Mouse (Mus musculus) liver, embryonic 15.5 days (tissue): ENCODE results near the gene Fat1. TPM values are rescaled to one million over a fixed set of nuclear protein-coding genes. Genes with fewer than 3 reads are reported as not detected.

Experiments used
- ATAC-seq: fragments of 200-750 bp; cut with Nextera tagmentation; 2 replicates; pipeline ENCODE4 v1.8.0; 2017; ENCODE audit warnings: moderate number of reproducible peaks, mild to moderate bottlenecking, moderate library complexity; ENCODE audit not compliant: insufficient read depth
- H3K27ac ChIP-seq: fragments of 300-500 bp; sonication (generic); replicated peaks from 2 replicates; pipeline ENCODE4 v1.5.1; 2015; ENCODE audit warnings: mild to moderate bottlenecking, inconsistent platforms
- H3K27me3 ChIP-seq: fragments of 300-500 bp; sonication (generic); 2 replicates; pipeline ENCODE4 v1.6.1; 2015; ENCODE audit warnings: mild to moderate bottlenecking, inconsistent platforms
- H3K36me3 ChIP-seq: fragments of 300-500 bp; sonication (generic); replicated peaks from 2 replicates; pipeline ENCODE4 v1.6.1; 2015; ENCODE audit warnings: moderate library complexity, mild to moderate bottlenecking, inconsistent platforms
- H3K4me1 ChIP-seq: fragments of 300-500 bp; sonication (generic); replicated peaks from 2 replicates; pipeline ENCODE4 v1.6.1; 2015; ENCODE audit warnings: inconsistent platforms
- H3K4me2 ChIP-seq: fragments of 300-500 bp; sonication (generic); 2 replicates; pipeline ENCODE4 v1.6.1; 2015; ENCODE audit warnings: moderate library complexity, mild to moderate bottlenecking, inconsistent platforms
- H3K4me3 ChIP-seq: fragments of 300-500 bp; sonication (generic); replicated peaks from 2 replicates; pipeline ENCODE4 v1.5.1; 2015; ENCODE audit warnings: mild to moderate bottlenecking, inconsistent platforms
- H3K9ac ChIP-seq: fragments of 300-500 bp; sonication (generic); 2 replicates; pipeline ENCODE4 v1.6.1; 2015; ENCODE audit warnings: moderate library complexity, mild to moderate bottlenecking, inconsistent platforms
- H3K9me3 ChIP-seq: fragments of 300-500 bp; sonication (generic); replicated peaks from 2 replicates; pipeline ENCODE4 v1.6.1; 2016; ENCODE audit warnings: inconsistent platforms
- WGBS: fragments of 180-500 bp; shearing (Covaris S2); methylation state at CpG from one replicate; pipeline ENCODE4 v1.1.7; 2015; ENCODE audit warnings: mixed read lengths; ENCODE audit not compliant: insufficient replicate concordance; 5-methylcytosine and 5-hydroxymethylcytosine counted together
- polyA plus RNA-seq: library from polyadenylated mRNA; unstranded; fragments of >200 nt; fragmentation: Nextera tagmentation; extraction: Ambion mirVana; gene quantifications from 2 replicates; pipeline ENCODE4 v1.2.1, GENCODE M21; 2015

Gene Fat1
- polyA plus RNA-seq = 0.91 and 1.2 TPM in 2 replicates

DNA sequence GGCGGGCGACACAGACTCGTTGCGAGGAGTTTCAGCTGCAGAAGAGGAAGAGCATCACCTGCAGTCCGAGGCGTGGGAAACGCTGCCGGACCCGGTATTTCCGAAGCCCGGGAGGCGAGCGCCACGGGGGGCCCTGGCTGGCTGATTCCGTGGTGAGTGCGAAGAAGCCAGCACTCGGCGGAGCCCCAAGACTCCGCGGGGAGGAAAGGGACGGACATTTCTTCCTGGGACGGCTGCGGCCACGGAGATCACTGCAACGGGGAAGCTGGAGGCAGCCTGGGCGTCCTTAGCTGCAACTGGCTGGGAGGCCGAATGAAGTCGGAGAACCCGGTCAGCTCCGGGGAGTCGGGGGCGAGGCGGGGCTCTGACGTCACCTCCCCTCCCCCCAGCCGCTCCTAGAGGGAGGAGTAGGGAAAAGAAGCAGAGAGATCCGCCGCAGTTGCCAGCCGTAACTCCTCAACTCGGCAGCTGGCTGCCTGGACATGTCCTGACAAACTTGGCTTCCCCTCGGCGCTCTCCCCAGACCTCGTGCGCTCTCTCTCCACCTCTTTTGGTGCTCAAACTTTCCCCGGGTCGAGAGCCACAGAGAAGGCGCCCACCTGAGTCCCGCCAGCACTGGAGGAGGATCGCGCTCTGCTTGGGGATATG is at the start of gene Fat1:
Gene Fat1 (plus strand): TSS at position 598 of the 648 bp plus-strand sequence.
- Histone ChIP-seq H3K27ac (no peak within 1 kb of the TSS), H3K27me3 (peaks cover 63% of the 10 kb centered on the region)
- no peak for ATAC-seq

DNA sequence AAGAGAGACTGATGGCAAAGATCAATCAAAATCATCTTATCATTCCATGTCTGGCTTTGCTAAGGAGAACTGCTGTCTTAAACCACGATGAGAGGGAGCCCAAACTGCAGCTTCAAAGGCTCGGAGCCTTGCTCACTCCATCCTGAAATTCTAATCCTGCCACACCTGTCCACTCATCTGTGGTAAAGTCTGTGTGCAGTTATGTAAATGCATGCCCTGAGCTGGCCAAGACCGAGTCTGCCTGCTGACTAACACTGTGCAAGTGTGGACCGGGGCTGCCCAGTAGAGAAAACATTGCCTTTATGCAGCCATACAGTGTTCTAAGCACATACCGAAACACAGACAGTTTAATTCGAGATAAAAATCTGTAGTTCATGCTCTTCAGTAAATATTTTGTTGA is 40.6 kb upstream of the Fat1 start:
- WGBS = 54% methylated on average over 6 of the region's 6 CpGs
- ATAC-seq = no peak
- H3K4me1 ChIP-seq = no peaks in the 10 kb centered on the region

More for the DNA sequence above, at the start of gene Fat1:
- 1% methylated on average over 48 of the region's 49 CpGs for WGBS
- Histone ChIP-seq H3K4me1 (no peaks in the 10 kb centered on the region), H3K4me2 (peak within 1 kb of the TSS; percentile 58), H3K36me3 (no peaks in the 10 kb centered on the region), H3K4me3 (peak within 1 kb of the TSS; percentile 44), H3K9ac (no peak within 1 kb of the TSS), H3K9me3 (no peaks in the 10 kb centered on the region)

DNA sequence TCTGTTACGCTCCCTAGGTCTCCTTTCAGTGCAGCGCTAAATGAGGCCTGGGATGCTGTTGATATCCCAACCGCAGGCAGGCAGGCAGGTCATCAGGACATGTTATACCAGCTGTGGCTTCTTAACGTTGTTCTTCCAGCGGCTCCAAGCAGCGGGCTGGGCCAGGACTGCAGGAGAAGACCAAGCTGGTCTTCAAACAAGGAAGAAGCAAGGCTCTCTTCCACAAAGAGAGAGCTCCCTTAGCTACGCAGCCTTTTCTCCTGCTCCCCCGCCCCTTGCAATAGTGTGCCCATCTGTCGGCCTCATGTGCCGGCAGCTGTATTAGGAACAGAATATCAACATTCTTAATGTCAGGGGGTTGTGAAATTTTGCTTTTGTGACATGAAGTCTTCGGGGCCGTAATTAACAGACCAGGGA is 35.7 kb upstream of the Fat1 start:
- no peak for ATAC-seq
- H3K4me3 ChIP-seq = no peak overlapping the region
- no peak overlapping the region for H3K4me2 ChIP-seq
- H3K36me3 ChIP-seq = no peaks in the 10 kb centered on the region
- H3K27ac ChIP-seq = no peak overlapping the region
- 67% methylated on average over 12 of the region's 12 CpGs for WGBS
- no peaks in the 10 kb centered on the region for H3K4me1 ChIP-seq
- no peaks in the 10 kb centered on the region for H3K27me3 ChIP-seq
- no peaks in the 10 kb centered on the region for H3K9me3 ChIP-seq
- H3K9ac ChIP-seq = no peak overlapping the region

More for the DNA sequence above, 40.6 kb upstream of the Fat1 start:
- H3K4me2 ChIP-seq = no peak overlapping the region
- H3K27me3 ChIP-seq = no peaks in the 10 kb centered on the region
- no peak overlapping the region for H3K4me3 ChIP-seq
- no peaks in the 10 kb centered on the region for H3K9me3 ChIP-seq
- H3K36me3 ChIP-seq = no peaks in the 10 kb centered on the region
- no peak overlapping the region for H3K9ac ChIP-seq
- no peak overlapping the region for H3K27ac ChIP-seq

DNA sequence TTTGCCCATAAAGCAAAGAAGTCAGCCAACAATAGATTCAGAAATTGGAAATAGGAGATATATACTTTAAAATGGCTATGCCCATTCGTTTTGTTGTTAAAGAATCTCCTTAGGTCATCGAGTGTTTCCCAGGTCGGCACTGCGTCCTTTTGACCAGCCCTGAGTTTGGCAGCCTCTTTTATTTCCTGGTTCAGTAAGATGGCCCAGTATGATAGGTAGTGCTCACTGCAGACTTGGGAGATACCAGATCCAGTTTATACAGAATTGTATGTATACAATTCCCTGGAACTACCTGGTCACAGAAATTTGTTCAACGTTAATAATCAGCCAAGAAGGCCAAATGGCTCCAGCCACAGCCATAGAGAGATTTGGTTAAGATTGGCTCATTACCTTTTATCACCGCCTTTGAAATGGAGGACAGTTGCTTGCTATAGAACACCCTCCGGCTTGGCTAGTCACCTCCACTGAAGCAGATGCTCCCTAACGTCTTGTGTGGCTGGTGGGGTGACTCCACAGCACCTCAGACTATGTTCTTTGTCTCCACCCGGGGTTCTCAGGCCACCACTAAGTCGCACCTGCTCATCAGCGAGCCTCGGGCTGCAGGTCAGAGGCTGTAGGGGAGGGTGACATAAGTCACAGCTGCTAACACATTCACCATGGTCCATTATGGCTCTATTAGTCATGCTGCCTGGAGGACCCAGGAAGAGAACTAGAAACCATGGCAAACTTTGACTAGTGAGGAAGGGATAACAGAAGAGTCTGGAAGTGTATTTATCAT is 23.9 kb upstream of the Fat1 start:
- ATAC-seq = no peak

DNA sequence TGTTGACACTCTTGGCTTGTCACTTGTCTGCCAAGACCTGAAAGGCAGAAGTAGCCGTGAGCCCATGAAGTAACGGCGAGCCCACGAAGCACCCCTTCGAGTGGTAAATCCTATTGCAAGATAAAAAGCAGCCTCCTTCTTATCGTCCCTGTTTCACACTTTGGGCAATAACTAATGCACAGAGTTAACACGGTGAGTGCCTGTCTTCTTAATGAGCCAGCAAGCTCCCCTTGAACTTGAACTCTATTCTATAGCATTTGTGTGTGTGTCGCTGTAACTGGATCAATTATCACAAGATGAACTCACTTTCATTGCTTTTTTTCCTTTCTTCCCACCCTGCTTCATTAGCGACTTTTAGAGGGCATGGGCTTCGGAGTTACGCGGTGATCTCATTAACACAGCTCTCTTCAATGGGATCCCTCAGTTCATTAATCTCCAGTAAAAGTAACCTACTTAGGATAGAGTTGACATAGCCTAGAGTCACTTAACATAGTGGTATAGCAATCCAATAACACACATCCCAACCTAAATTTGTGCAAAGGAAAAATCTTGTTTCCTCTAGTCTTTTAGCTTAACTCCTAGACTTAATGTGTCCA is 15.7 kb upstream of the Fat1 start:
- no peak overlapping the region for H3K4me3 ChIP-seq
- H3K4me2 ChIP-seq = no peak overlapping the region
- no peaks in the 10 kb centered on the region for H3K36me3 ChIP-seq
- 73% methylated on average over 12 of the region's 12 CpGs for WGBS
- no peaks in the 10 kb centered on the region for H3K4me1 ChIP-seq
- H3K9ac ChIP-seq = no peak overlapping the region
- no peak overlapping the region for H3K27ac ChIP-seq
- no peaks in the 10 kb centered on the region for H3K9me3 ChIP-seq
- no peak for ATAC-seq
- H3K27me3 ChIP-seq = no peaks in the 10 kb centered on the region

More for the DNA sequence above, 23.9 kb upstream of the Fat1 start:
- Histone ChIP-seq H3K4me3 (no peak overlapping the region), H3K4me1 (no peaks in the 10 kb centered on the region), H3K27ac (no peak overlapping the region), H3K36me3 (no peaks in the 10 kb centered on the region), H3K9me3 (no peaks in the 10 kb centered on the region), H3K4me2 (no peak overlapping the region), H3K27me3 (no peaks in the 10 kb centered on the region), H3K9ac (no peak overlapping the region)
- WGBS = 57% methylated on average over 12 of the region's 12 CpGs

DNA sequence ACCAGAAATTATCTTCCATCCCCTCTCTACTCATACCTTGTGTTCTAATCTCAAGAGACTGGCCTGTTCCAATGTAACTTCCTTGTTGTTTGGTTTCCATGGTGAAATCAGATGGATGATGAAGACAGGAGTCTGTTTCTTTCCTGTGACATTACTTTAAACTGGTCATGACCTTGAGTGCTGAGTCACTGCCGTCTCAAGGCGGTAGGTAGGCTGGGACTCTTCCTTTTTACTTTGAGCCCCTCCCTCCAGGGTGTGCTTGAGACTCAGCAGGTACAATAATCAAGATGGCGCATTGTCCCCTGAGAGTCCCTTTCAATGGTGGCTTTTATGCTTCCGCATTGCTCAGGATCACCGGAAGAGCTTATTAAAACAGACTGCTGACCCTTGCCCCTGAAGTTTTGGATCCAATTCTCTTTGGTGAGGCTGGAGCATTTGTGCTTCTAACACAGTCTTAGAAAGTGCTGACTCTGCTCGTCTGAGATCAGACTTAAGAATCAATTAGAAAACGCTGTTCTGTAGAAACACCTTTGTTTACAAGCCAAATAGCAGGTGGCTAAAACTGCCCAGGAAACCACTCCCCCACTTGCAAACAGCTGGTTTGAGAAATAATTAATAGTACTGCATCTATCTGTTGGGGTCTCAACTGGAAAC is 14.7 kb upstream of the Fat1 start:
- Histone ChIP-seq H3K9me3 (no peaks in the 10 kb centered on the region), H3K27me3 (no peaks in the 10 kb centered on the region), H3K9ac (no peak overlapping the region), H3K4me2 (no peak overlapping the region), H3K27ac (no peak overlapping the region), H3K4me3 (no peak overlapping the region), H3K36me3 (no peaks in the 10 kb centered on the region), H3K4me1 (no peaks in the 10 kb centered on the region)
- WGBS = 64% methylated on average over 7 of the region's 7 CpGs
- no peak for ATAC-seq

DNA sequence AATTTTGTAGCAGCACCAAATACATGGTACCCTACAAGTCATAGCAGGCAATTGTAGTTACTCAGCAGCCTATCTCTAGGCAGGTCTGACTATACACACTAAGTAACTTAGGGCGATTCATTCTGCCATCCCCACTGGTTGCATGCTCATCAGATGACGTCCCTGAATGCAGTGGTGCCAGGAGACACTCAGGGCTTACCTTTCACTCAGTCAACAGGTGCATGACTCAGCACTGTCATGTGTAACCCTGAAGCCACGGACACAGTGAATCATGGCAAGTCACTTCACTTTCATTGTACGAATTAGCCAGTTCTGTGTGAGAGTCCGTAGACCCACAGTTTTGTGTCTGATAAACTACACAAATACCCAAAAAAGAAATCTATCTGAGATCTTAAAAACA is 10.3 kb upstream of the Fat1 start:
- Histone ChIP-seq H3K4me3 (no peak overlapping the region), H3K9ac (no peak overlapping the region), H3K4me1 (no peaks in the 10 kb centered on the region), H3K4me2 (no peak overlapping the region), H3K27me3 (no peaks in the 10 kb centered on the region), H3K36me3 (no peaks in the 10 kb centered on the region), H3K27ac (no peak overlapping the region), H3K9me3 (no peaks in the 10 kb centered on the region)
- no peak for ATAC-seq
- 58% methylated on average over 5 of the region's 5 CpGs for WGBS

DNA sequence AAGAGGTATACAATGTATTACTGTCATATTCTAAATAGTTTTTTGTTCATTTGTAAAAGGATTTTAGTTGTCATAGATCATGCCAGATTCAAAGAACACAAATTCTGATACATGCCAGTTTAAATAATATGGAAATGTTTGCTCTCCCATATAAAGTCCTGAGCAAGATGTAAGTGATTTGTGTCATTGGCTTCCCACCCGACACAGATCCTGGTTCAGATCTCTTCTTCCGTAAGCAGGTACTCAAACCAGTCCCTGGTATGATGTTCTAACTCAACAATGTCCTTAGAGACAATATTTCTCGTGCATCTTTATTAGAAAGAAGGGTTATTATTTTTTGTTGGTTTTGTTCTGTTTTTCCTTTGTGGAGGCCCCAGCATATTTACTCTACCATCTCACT is 5.2 kb upstream of the Fat1 start:
- Histone ChIP-seq H3K27me3 (peaks cover 17% of the 10 kb centered on the region), H3K36me3 (no peaks in the 10 kb centered on the region), H3K4me1 (no peaks in the 10 kb centered on the region), H3K27ac (no peak overlapping the region), H3K4me2 (no peak overlapping the region), H3K4me3 (no peak overlapping the region), H3K9ac (no peak overlapping the region), H3K9me3 (no peaks in the 10 kb centered on the region)
- 60% methylated on average over 3 of the region's 3 CpGs for WGBS
- ATAC-seq = no peak

DNA sequence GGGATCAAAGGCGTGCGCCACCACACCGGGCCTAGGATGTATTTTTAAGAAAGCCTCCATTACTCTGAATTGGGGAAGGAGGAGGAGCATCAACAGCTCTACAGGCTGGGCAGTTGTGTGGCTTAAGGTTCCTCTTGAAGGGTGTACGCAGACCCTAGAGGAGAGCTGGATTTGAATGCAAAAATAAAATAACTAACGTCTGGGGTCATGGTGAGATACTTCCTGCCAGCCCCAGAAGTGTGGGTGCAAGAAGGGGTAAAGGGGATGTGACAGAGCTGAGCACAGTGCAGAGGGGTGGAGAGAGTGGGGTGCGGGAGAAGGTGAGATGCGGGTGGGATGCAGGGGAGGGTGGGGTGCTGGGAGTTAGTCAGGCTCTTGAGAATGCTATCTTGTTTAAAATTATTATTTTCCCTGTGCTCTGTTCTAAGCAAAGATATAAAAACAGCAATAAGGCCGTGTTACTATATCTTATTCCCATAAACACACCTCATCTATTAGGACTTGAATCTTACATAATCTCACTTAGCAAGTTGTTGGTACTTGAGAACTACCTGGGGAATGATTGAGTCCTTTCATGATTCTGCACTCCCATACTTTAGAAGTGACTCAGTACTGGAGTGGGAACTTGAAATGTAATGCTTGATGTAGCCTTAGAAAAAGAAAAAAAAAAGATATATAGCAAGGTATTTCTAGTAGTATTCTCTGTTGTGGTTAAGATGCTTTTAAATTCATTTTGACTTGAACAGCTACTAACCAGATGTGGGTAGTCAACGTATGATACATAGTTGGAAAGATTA is 2.5 kb upstream of the Fat1 start:
- H3K4me1 ChIP-seq = no peaks in the 10 kb centered on the region
- peaks cover 44% of the 10 kb centered on the region for H3K27me3 ChIP-seq
- no peak overlapping the region for H3K9ac ChIP-seq
- WGBS = 65% methylated on average over 9 of the region's 9 CpGs
- H3K36me3 ChIP-seq = no peaks in the 10 kb centered on the region
- H3K27ac ChIP-seq = no peak overlapping the region
- no peaks in the 10 kb centered on the region for H3K9me3 ChIP-seq
- H3K4me3 ChIP-seq = no peak overlapping the region
- ATAC-seq = no peak
- no peak overlapping the region for H3K4me2 ChIP-seq

DNA sequence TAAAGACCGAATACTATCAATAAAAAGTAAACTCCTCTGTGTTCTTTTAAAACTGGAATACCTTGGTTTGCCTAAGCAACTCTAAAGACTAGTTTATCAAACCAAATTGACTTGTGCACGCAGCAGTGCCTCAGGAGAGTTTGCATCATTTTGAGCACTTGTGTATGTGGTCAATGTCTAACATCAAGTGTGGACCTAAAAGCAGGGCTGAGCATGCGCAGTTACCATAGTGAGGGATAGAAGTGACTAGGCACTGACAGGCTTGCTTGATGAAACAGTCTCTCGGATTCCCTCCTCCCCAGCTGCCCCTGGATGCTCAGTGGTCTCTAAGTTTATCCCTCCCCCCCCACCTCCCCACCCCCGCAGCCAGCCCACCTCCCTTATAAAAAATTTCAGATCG is 1.8 kb upstream of the Fat1 start:
- H3K4me2 ChIP-seq = no peak overlapping the region
- H3K4me1 ChIP-seq = no peaks in the 10 kb centered on the region
- no peak overlapping the region for H3K9ac ChIP-seq
- H3K9me3 ChIP-seq = no peaks in the 10 kb centered on the region
- 43% methylated on average over 6 of the region's 6 CpGs for WGBS
- no peak overlapping the region for H3K4me3 ChIP-seq
- no peaks in the 10 kb centered on the region for H3K36me3 ChIP-seq
- H3K27ac ChIP-seq = no peak overlapping the region
- no peak for ATAC-seq
- peaks cover 52% of the 10 kb centered on the region for H3K27me3 ChIP-seq
